Mouse (Mus musculus) heart, embryonic 14.5 days (tissue): ENCODE measurements around the gene Stat3. TPM values are rescaled to one million over a fixed set of nuclear protein-coding genes. Genes with fewer than 3 reads are reported as not detected.

Source experiments
- ATAC-seq: fragments of 200-750 bp; cut with Nextera tagmentation; 2 replicates; pipeline ENCODE4 v1.8.0; 2017; ENCODE audit warnings: low read depth, moderate TSS enrichment; ENCODE audit not compliant: insufficient number of reproducible peaks, insufficient read depth, low FRiP score
- H3K27ac ChIP-seq, 2 experiments: fragments of 200-500 bp in 1 of 2; fragments of 300-500 bp in 1 of 2; sonication (generic) in 1 of 2; replicated peaks in 1 of 2; 2 replicates each; pipeline ENCODE4 v1.5.1; 2012 to 2014; ENCODE audit warnings: low read depth in 2 of 2, low read length in 2 of 2, control low read depth in 1 of 2, mild to moderate bottlenecking in 1 of 2, mixed read lengths in 1 of 2; ENCODE audit not compliant: control insufficient read depth in 1 of 2, insufficient read depth in 1 of 2
- H3K27me3 ChIP-seq: fragments of 300-500 bp; sonication (generic); 2 replicates; pipeline ENCODE4 v1.6.1; 2014; ENCODE audit warnings: mild to moderate bottlenecking, low read length, control low read depth; ENCODE audit not compliant: control insufficient read depth, insufficient read depth
- H3K36me3 ChIP-seq: fragments of 300-500 bp; sonication (generic); 2 replicates; pipeline ENCODE4 v1.6.1; 2014; ENCODE audit warnings: mild to moderate bottlenecking, control low read depth, low read length, mixed read lengths; ENCODE audit not compliant: control insufficient read depth, insufficient read depth
- H3K4me1 ChIP-seq, 2 experiments: fragments of 200-500 bp in 1 of 2; fragments of 300-500 bp in 1 of 2; sonication (generic) in 1 of 2; 2 replicates each; pipeline ENCODE4 v1.6.1; 2012 to 2014; ENCODE audit warnings: low read length in 2 of 2, control low read depth in 1 of 2, mixed read lengths in 1 of 2; ENCODE audit not compliant: control insufficient read depth in 2 of 2, insufficient read depth in 2 of 2
- H3K4me2 ChIP-seq: fragments of 300-500 bp; sonication (generic); 2 replicates; pipeline ENCODE4 v1.6.1; 2014; ENCODE audit warnings: mild to moderate bottlenecking, low read length
- H3K4me3 ChIP-seq, 2 experiments: fragments of 200-500 bp in 1 of 2; fragments of 300-500 bp in 1 of 2; sonication (generic) in 1 of 2; 2 replicates each; pipeline ENCODE4 v1.5.1; 2012 to 2014; ENCODE audit warnings: low read length in 2 of 2, mild to moderate bottlenecking in 2 of 2, control low read depth in 1 of 2, low read depth in 1 of 2, moderate library complexity in 1 of 2; ENCODE audit not compliant: control insufficient read depth in 1 of 2, insufficient read depth in 1 of 2
- H3K9ac ChIP-seq: fragments of 300-500 bp; sonication (generic); 2 replicates; pipeline ENCODE4 v1.6.1; 2014; ENCODE audit warnings: mild to moderate bottlenecking, low read length
- H3K9me3 ChIP-seq: fragments of 300-500 bp; sonication (generic); 2 replicates; pipeline ENCODE4 v1.6.1; 2016; ENCODE audit warnings: low read length, control low read depth; ENCODE audit not compliant: control insufficient read depth
- WGBS: fragments of 180-500 bp; shearing (Covaris S2); extraction: QIAGEN DNeasy Blood & Tissue Kit; methylation state at CpG from one replicate; pipeline ENCODE4 v1.1.7; 2014; 5-methylcytosine and 5-hydroxymethylcytosine counted together
- polyA plus RNA-seq: library from polyadenylated mRNA; unstranded; fragments of >200 nt; fragmentation: Nextera tagmentation; extraction: Ambion mirVana; gene quantifications from 2 replicates; pipeline ENCODE4 v1.2.1, GENCODE M21; 2014

Stat3 gene
- polyA plus RNA-seq, 1 experiment from 2014 or later, result 51.8 TPM

GRCm38 (mm10) chr11:100853018-100853417, 86.3 kb downstream of the Stat3 start:
- no peak overlapping the region for H3K27ac ChIP-seq
- no peaks in the 10 kb centered on the region; the same call in 1 of the 2 replicates for H3K27me3 ChIP-seq
- WGBS, result 86% methylated on average over 5 of the region's 5 CpGs
- H3K36me3 ChIP-seq, result no peaks in the 10 kb centered on the region
- H3K4me1 ChIP-seq, result peaks cover 6 to 22% of the 10 kb centered on the region in 2 experiments; a peak in 3 of 4 replicates
- no peak overlapping the region for H3K9ac ChIP-seq
- no peak overlapping the region for H3K4me2 ChIP-seq
- H3K9me3 ChIP-seq, result no peaks in the 10 kb centered on the region
- ATAC-seq, result no peak
- H3K4me3 ChIP-seq, result no peak overlapping the region

- peaks cover 6 to 26% of the 10 kb centered on the region in 2 experiments; a peak in 3 of 4 replicates for H3K4me1 ChIP-seq
- no peak overlapping the region for H3K4me3 ChIP-seq
- H3K9ac ChIP-seq, result no peak overlapping the region
- H3K27ac ChIP-seq, result no peak overlapping the region
- WGBS, result 71% methylated on average over 2 of the region's 2 CpGs
- no peak for ATAC-seq
- H3K27me3 ChIP-seq, result no peaks in the 10 kb centered on the region; the same call in 1 of the 2 replicates
- no peaks in the 10 kb centered on the region for H3K9me3 ChIP-seq
- no peaks in the 10 kb centered on the region for H3K36me3 ChIP-seq
- no peak overlapping the region for H3K4me2 ChIP-seq
These were observed 87.3 kb downstream of the Stat3 start for GRCm38 (mm10) chr11:100852088-100852487.

- Histone ChIP-seq H3K36me3 (no peaks in the 10 kb centered on the region), H3K4me3 (peak overlapping the region; percentile 57 to 96), H3K4me1 (peaks cover 6 to 26% of the 10 kb centered on the region in 2 experiments; a peak in 3 of 4 replicates), H3K27ac (peak overlapping the region; percentile 11 to 92), H3K27me3 (no peaks in the 10 kb centered on the region; the same call in 1 of the 2 replicates), H3K4me2 (peak overlapping the region; percentile 94), H3K9ac (peak overlapping the region; percentile 98), H3K9me3 (no peaks in the 10 kb centered on the region)
- WGBS, result 2% methylated on average over 33 of the region's 33 CpGs
- ATAC-seq, result peak; percentile 6; the same call in 1 of the 2 replicates
These were observed 88.4 kb downstream of the Stat3 start for GRCm38 (mm10) chr11:100850778-100851528.

GRCm38 (mm10) chr11:100850038-100850777, 89.1 kb downstream of the Stat3 start, which contains the start of gene Stat5b:
Gene Stat5b (minus strand): TSS chr11:100850724.
- H3K27me3 ChIP-seq, result no peaks in the 10 kb centered on the region; the same call in 1 of the 2 replicates
- H3K9ac ChIP-seq, result peak within 1 kb of the TSS; percentile 98
- H3K4me1 ChIP-seq, result peaks cover 6 to 26% of the 10 kb centered on the region in 2 experiments; a peak in 3 of 4 replicates
- no peaks in the 10 kb centered on the region for H3K9me3 ChIP-seq
- H3K4me2 ChIP-seq, result peak within 1 kb of the TSS; percentile 94
- H3K4me3 ChIP-seq, result peak within 1 kb of the TSS; percentile 57 to 96
- no peaks in the 10 kb centered on the region for H3K36me3 ChIP-seq
- ATAC-seq, result peak; percentile 80
- peak within 1 kb of the TSS; percentile 11 to 92 for H3K27ac ChIP-seq
- under 1% methylated on average over 71 of the region's 104 CpGs for WGBS

GRCm38 (mm10) chr11:100849456-100850037, 89.8 kb downstream of the Stat3 start:
- H3K36me3 ChIP-seq, result no peaks in the 10 kb centered on the region
- peak overlapping the region; percentile 57 to 96 for H3K4me3 ChIP-seq
- H3K4me2 ChIP-seq, result peak overlapping the region; percentile 94
- H3K9ac ChIP-seq, result peak overlapping the region; percentile 98
- no peak for ATAC-seq
- 2% methylated on average over 9 of the region's 13 CpGs for WGBS
- no peaks in the 10 kb centered on the region for H3K9me3 ChIP-seq
- peaks cover 6 to 26% of the 10 kb centered on the region in 2 experiments; a peak in 3 of 4 replicates for H3K4me1 ChIP-seq
- H3K27ac ChIP-seq, result peak overlapping the region; percentile 11 to 92; a peak in 3 of 4 replicates
- no peaks in the 10 kb centered on the region; the same call in 1 of the 2 replicates for H3K27me3 ChIP-seq

GRCm38 (mm10) chr11:100848789-100849379, 90.5 kb downstream of the Stat3 start:
- peak overlapping the region in 1 of 2 experiments; percentile 92; a peak in 2 of 4 replicates for H3K27ac ChIP-seq
- H3K9me3 ChIP-seq, result no peaks in the 10 kb centered on the region
- peak overlapping the region; percentile 98 for H3K9ac ChIP-seq
- peaks cover 4 to 26% of the 10 kb centered on the region in 2 experiments; a peak in 3 of 4 replicates for H3K4me1 ChIP-seq
- peak overlapping the region; percentile 57 to 96; a peak in 3 of 4 replicates for H3K4me3 ChIP-seq
- no peaks in the 10 kb centered on the region for H3K36me3 ChIP-seq
- 40% methylated on average over 6 of the region's 6 CpGs for WGBS
- H3K27me3 ChIP-seq, result no peaks in the 10 kb centered on the region; the same call in 1 of the 2 replicates
- ATAC-seq, result no peak
- peak overlapping the region; percentile 94 for H3K4me2 ChIP-seq

- 61% methylated on average over 4 of the region's 4 CpGs for WGBS
- no peaks in the 10 kb centered on the region for H3K9me3 ChIP-seq
- no peak for ATAC-seq
- H3K27ac ChIP-seq, result no peak overlapping the region
- H3K4me1 ChIP-seq, result peaks cover 4 to 26% of the 10 kb centered on the region in 2 experiments; a peak in 3 of 4 replicates
- H3K4me3 ChIP-seq, result no peak overlapping the region
- H3K9ac ChIP-seq, result no peak overlapping the region
- H3K4me2 ChIP-seq, result peak overlapping the region; percentile 94
- H3K27me3 ChIP-seq, result no peaks in the 10 kb centered on the region; the same call in 1 of the 2 replicates
- no peaks in the 10 kb centered on the region for H3K36me3 ChIP-seq
These were observed 91.3 kb downstream of the Stat3 start for GRCm38 (mm10) chr11:100848080-100848479.
